Mouse (Mus musculus): ENCODE data around the gene Aldoc.

GRCm38 (mm10) chr11:78349441-78350358 lies 26.9 kb downstream of the Aldoc start:
- TF ChIP-seq CTCF (conservative IDR thresholded peaks at IDR 0.05; ENCODE audit: low read length) = no peak
- TF ChIP-seq NANOG (IDR thresholded peaks at IDR 0.05; ENCODE audit: borderline replicate concordance, low read length) = no peak

Data from E14TG2a.4 (cell line).